Comparison of ENCODE assay signal across 35 mouse cellular contexts in genomic region chr6:35030226-35030625, GRCm38 (mm10).
"Had no signal": no experiment of that assay in that cellular context is flagged by ENCODE, and none has a peak within 500 bp of the region (broad histone marks: within the 10 kb centered on the region; RNA-seq: fewer than 3 reads in every experiment).

No protein-coding gene starts in this region.

- H3K36me3 ChIP-seq: heart, embryonic 10.5 days; heart, embryonic 12.5 days; heart, embryonic 15.5 days; hindbrain, embryonic 10.5 days; hindbrain, embryonic 12.5 days; hindbrain, embryonic 13.5 days; hindbrain, embryonic 15.5 days; intestine, embryonic 15.5 days; kidney, embryonic 15.5 days had no signal

- H3K27ac ChIP-seq: heart, embryonic 10.5 days; heart, embryonic 13.5 days; heart, embryonic 15.5 days; hindbrain, embryonic 10.5 days; hindbrain, embryonic 12.5 days; hindbrain, embryonic 13.5 days; hindbrain, embryonic 14.5 days; hindbrain, embryonic 15.5 days; hindbrain, postnatal 0 days; intestine, embryonic 15.5 days; kidney, embryonic 15.5 days; kidney, postnatal 0 days; layer of hippocampus, adult 2 months; left cerebral cortex, adult 2 months had no signal

- H3K4me1 ChIP-seq: hindbrain, embryonic 10.5 days; hindbrain, embryonic 12.5 days; intestine, embryonic 15.5 days; kidney, embryonic 15.5 days had no signal

- H3K4me2 ChIP-seq: heart, embryonic 11.5 days; heart, embryonic 12.5 days; heart, embryonic 13.5 days; heart, embryonic 15.5 days; hindbrain, embryonic 12.5 days; hindbrain, embryonic 13.5 days; hindbrain, embryonic 14.5 days; hindbrain, embryonic 15.5 days; intestine, embryonic 15.5 days; kidney, embryonic 15.5 days had no signal

- H3K9me3 ChIP-seq: heart, embryonic 10.5 days; heart, embryonic 12.5 days; heart, embryonic 13.5 days; heart, embryonic 15.5 days; hindbrain, embryonic 10.5 days; hindbrain, embryonic 12.5 days; hindbrain, embryonic 13.5 days; hindbrain, embryonic 15.5 days; intestine, embryonic 15.5 days; kidney, embryonic 15.5 days had no signal

- ATAC-seq: hindbrain, embryonic 16.5 days; hindbrain, postnatal 0 days; inflammation-experienced regulatory T-cells, adult 6 months; intestine, embryonic 15.5 days; intestine, postnatal 0 days had no signal

- H3K9ac ChIP-seq: heart, embryonic 12.5 days; heart, embryonic 13.5 days; heart, embryonic 15.5 days; hindbrain, embryonic 12.5 days; hindbrain, embryonic 13.5 days; hindbrain, embryonic 14.5 days; hindbrain, embryonic 15.5 days; intestine, embryonic 15.5 days; kidney, embryonic 15.5 days had no signal

- H3K27me3 ChIP-seq: heart, embryonic 12.5 days; heart, embryonic 13.5 days; heart, embryonic 15.5 days; hindbrain, embryonic 12.5 days; hindbrain, embryonic 13.5 days; hindbrain, embryonic 15.5 days; intestine, embryonic 15.5 days; kidney, embryonic 15.5 days had no signal

- DNase-seq: heart, postnatal 10 days; heart, postnatal 14 days; heart, postnatal 36 days; heart, postnatal 4 days; kidney, adult 11 months; kidney, adult 18-20 months; kidney, adult 2 months; kidney, adult 8-10 months; kidney, adult 9 months; kidney, postnatal 10 days; kidney, postnatal 14 days; kidney, postnatal 25 days; kidney, postnatal 36 days; kidney, postnatal 4 days; layer of hippocampus, adult 9-11 months; layer of hippocampus, postnatal 36 days had no signal

- H3K4me3 ChIP-seq: heart, embryonic 10.5 days; heart, embryonic 12.5 days; heart, embryonic 13.5 days; heart, embryonic 15.5 days; hindbrain, embryonic 10.5 days; hindbrain, embryonic 12.5 days; hindbrain, embryonic 13.5 days; hindbrain, embryonic 15.5 days; intestine, embryonic 15.5 days; kidney, embryonic 15.5 days; layer of hippocampus, adult 2 months; left cerebral cortex, adult 2 months had no signal
